Mouse (Mus musculus) left cerebral cortex, adult 2 months (tissue): ENCODE data around the gene Cfap46. TPM values are rescaled to one million over a fixed set of nuclear protein-coding genes. Genes with fewer than 3 reads are reported as not detected.
A peak's percentile ranks its signal among the peaks of the same experiment; 100 is the strongest.

Source experiments
- DNase-seq, 2 experiments: peaks; one replicate each; pipeline ENCODE4 v3.0.0; 2021 to 2022; ENCODE audit warnings: low spot score in 2 of 2, mixed read lengths in 1 of 2; ENCODE audit errors: extremely low spot score in 1 of 2
- H3K27ac ChIP-seq: fragments of 200-600 bp; 2 replicates; pipeline ENCODE4 v1.8.1; 2022
- H3K4me3 ChIP-seq: fragments of 200-600 bp; 2 replicates; pipeline ENCODE4 v1.8.1; 2022
- CTCF ChIP-seq: fragments of 200-600 bp; IDR thresholded peaks from 2 replicates; pipeline ENCODE4 v1.8.1; 2022; ENCODE audit warnings: antibody characterized with exemption, mild to moderate bottlenecking, moderate library complexity
- intact Hi-C: fragments of 180-260 bp; cut with DNase I; formaldehyde crosslinking; loops from one replicate; pipeline ENCODE4 v1.15.1; 2025
- total RNA-seq, 2 experiments: library from RNA; stranded (reverse); gene quantifications; 2 replicates each; pipeline ENCODE4 v1.2.3; 2021

Gene Cfap46
- total RNA-seq, 2 experiments from 2014 or later: 3.6 to 5.1 TPM

GRCm38 (mm10) chr7:139648107-139648824 is 35.4 kb downstream of the Cfap46 start:
- DNase-seq: peak; percentile 88 to 95
- intact Hi-C loops: loop anchor here (1.0 to 5.0 kb wide), 3 partner anchors 36 to 229 kb away; no protein-coding TSS in a partner anchor
- peak; percentile 98 for TF ChIP-seq CTCF
- H3K4me3 ChIP-seq: no peak overlapping the region
- H3K27ac ChIP-seq: no peak overlapping the region

- no peak for DNase-seq
- H3K4me3 ChIP-seq: no peak overlapping the region
- no peak for TF ChIP-seq CTCF
- intact Hi-C loops: no loop called here
- no peak overlapping the region for H3K27ac ChIP-seq
These were observed 50.2 kb downstream of the Cfap46 start for GRCm38 (mm10) chr7:139633393-139633792.

GRCm38 (mm10) chr7:139625156-139625555 is 58.5 kb downstream of the Cfap46 start:
- DNase-seq: no peak
- intact Hi-C loops: no loop called here
- no peak overlapping the region for H3K27ac ChIP-seq
- no peak for TF ChIP-seq CTCF
- H3K4me3 ChIP-seq: no peak overlapping the region

- no peak for DNase-seq
- intact Hi-C loops: no loop called here
- no peak overlapping the region for H3K27ac ChIP-seq
- no peak overlapping the region for H3K4me3 ChIP-seq
- TF ChIP-seq CTCF: no peak
These were observed 61.0 kb downstream of the Cfap46 start for GRCm38 (mm10) chr7:139622568-139622967.

- TF ChIP-seq CTCF: peak; percentile 84
- intact Hi-C loops: loop anchor here (5.0 kb wide), 1 partner anchor 446 kb away; no protein-coding TSS in a partner anchor
- no peak overlapping the region for H3K27ac ChIP-seq
- H3K4me3 ChIP-seq: no peak overlapping the region
- DNase-seq: peak; percentile 64 to 78
These were observed 67.5 kb downstream of the Cfap46 start for GRCm38 (mm10) chr7:139615767-139616766.

- TF ChIP-seq CTCF: no peak
- Histone ChIP-seq H3K4me3 (no peak overlapping the region), H3K27ac (no peak overlapping the region)
- intact Hi-C loops: no loop called here
- DNase-seq: no peak
These were observed 73.3 kb downstream of the Cfap46 start for GRCm38 (mm10) chr7:139610328-139610727.

- no peak overlapping the region for H3K4me3 ChIP-seq
- no peak overlapping the region for H3K27ac ChIP-seq
- TF ChIP-seq CTCF: no peak
- intact Hi-C loops: no loop called here
- no peak for DNase-seq
These were observed 87.8 kb downstream of the Cfap46 start for GRCm38 (mm10) chr7:139595862-139596261.

GRCm38 (mm10) chr7:139595311-139595710 is 88.3 kb downstream of the Cfap46 start:
- H3K27ac ChIP-seq: no peak overlapping the region
- intact Hi-C loops: no loop called here
- no peak overlapping the region for H3K4me3 ChIP-seq
- TF ChIP-seq CTCF: no peak
- no peak for DNase-seq

GRCm38 (mm10) chr7:139591311-139591710 is 92.3 kb downstream of the Cfap46 start:
- no peak for TF ChIP-seq CTCF
- no peak overlapping the region for H3K27ac ChIP-seq
- H3K4me3 ChIP-seq: no peak overlapping the region
- no peak for DNase-seq
- intact Hi-C loops: no loop called here

GRCm38 (mm10) chr7:139590302-139590701 is 93.3 kb downstream of the Cfap46 start:
- intact Hi-C loops: no loop called here
- no peak overlapping the region for H3K27ac ChIP-seq
- TF ChIP-seq CTCF: peak; percentile 78
- DNase-seq: peak; percentile 37 to 45
- H3K4me3 ChIP-seq: no peak overlapping the region

GRCm38 (mm10) chr7:139587919-139588318 is 95.7 kb downstream of the Cfap46 start:
- intact Hi-C loops: loop anchor here (5.0 kb wide), 1 partner anchor 96 kb away; no protein-coding TSS in a partner anchor
- H3K4me3 ChIP-seq: no peak overlapping the region
- DNase-seq: no peak
- H3K27ac ChIP-seq: no peak overlapping the region
- TF ChIP-seq CTCF: no peak

- Histone ChIP-seq H3K4me3 (no peak overlapping the region), H3K27ac (no peak overlapping the region)
- DNase-seq: no peak
- intact Hi-C loops: loop anchor here (5.0 kb wide), 1 partner anchor 93 kb away; no protein-coding TSS in a partner anchor
- peak; percentile 3; the same call in 1 of the 2 replicates for TF ChIP-seq CTCF
These were observed 98.3 kb downstream of the Cfap46 start for GRCm38 (mm10) chr7:139585183-139585821.
